Mouse (Mus musculus): ENCODE data around the gene Rnf11. TPM values are rescaled to one million over a fixed set of nuclear protein-coding genes. Genes with fewer than 3 reads are reported as not detected.
A peak's percentile ranks its signal among the peaks of the same experiment; 100 is the strongest.

Gene Rnf11
- polyA plus RNA-seq, 1 experiment = 135 TPM

DNA sequence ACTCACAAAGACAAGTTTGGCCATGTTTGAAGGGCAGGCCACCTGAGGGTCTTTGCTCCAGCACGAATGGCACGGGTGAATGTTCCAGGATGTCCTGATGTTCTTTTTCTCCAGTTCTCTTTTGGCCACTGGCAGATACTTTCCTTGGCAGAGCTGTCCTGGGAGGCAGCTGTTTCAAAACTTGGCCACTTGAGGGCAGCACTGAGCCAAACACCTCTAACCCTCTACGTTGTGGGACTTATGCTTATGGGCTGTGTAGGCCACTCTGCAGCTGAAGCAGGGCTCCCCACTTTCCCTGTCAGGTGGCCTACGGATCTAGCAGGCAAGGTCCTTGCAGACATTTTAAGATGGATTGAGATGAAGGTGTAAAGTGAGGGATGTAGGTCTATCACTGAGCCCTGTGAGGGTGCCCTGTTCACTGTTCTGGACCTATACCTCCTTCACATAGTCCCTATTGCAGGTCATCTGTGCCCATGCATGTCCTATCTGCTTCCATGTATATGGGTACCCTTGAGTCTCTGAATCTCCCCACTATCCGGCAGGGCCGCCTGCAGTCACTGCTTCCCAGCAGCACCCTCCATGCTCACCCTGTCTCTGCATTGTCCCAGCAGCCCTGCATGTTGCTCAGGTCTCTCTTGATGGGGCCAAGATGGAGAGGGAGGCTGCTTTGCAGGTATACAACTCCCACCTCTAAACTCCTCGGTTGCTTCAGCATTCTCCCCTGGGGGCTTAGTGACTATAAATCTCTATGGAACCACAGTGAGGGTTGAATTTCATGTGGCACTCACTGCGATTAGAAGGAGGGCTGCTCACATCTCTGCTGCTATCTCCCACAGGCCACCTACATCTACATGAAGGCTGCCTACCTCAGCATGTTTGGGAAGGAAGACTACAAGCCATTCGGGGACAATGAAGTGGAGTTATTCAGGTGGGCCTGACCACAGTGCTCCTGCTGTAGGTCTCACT lies 46.3 kb downstream of the Rnf11 start:
- TF ChIP-seq CTCF (IDR thresholded peaks at IDR 0.05; ENCODE audit: borderline replicate concordance, insufficient read depth, low read length) = peak; percentile 72
- TF ChIP-seq POLR2A (IDR thresholded peaks at IDR 0.05; ENCODE audit: low read depth, low read length) = no peak
- Histone ChIP-seq H3K27ac (ENCODE audit: insufficient read depth, low read length) (no peak overlapping the region), H3K4me1 (ENCODE audit: control insufficient read depth, insufficient read depth, low read length) (peaks cover 12% of the 10 kb centered on the region), H3K4me3 (ENCODE audit: insufficient read depth, low read length) (no peak overlapping the region)

GRCm38 (mm10) chr4:109434256-109434655 lies 50.3 kb downstream of the Rnf11 start:
- Histone ChIP-seq H3K4me3 (ENCODE audit: insufficient read depth, low read length) (no peak overlapping the region), H3K4me1 (ENCODE audit: control insufficient read depth, insufficient read depth, low read length) (peaks cover 9% of the 10 kb centered on the region; the same call in 1 of the 2 replicates), H3K27ac (ENCODE audit: insufficient read depth, low read length) (no peak overlapping the region)
- TF ChIP-seq POLR2A (IDR thresholded peaks at IDR 0.05; ENCODE audit: low read depth, low read length) = no peak
- no peak for TF ChIP-seq CTCF (IDR thresholded peaks at IDR 0.05; ENCODE audit: borderline replicate concordance, insufficient read depth, low read length)

DNA sequence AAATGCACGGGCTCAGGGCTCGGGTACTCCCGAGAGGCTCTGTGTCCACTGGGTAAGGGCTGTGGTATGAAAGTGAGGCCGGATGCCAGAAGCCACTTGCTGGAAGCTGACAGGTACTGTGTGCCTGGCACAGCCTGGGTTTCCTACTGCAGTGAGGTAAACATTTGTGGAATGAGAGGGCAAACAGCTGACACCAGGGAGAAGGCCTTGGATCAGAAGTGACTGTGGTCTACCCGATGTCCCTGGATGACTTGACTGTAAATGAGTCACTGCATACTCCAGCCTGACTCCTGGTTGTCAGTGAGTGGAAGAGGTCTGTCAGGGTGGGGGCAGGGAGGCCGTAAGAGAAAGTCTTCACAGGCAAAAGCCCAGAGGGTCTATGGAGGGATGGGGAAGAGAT lies 50.9 kb downstream of the Rnf11 start:
- peaks cover 6% of the 10 kb centered on the region; the same call in 1 of the 2 replicates for H3K4me1 ChIP-seq (ENCODE audit: control insufficient read depth, insufficient read depth, low read length)
- TF ChIP-seq POLR2A (IDR thresholded peaks at IDR 0.05; ENCODE audit: low read depth, low read length) = no peak
- TF ChIP-seq CTCF (IDR thresholded peaks at IDR 0.05; ENCODE audit: borderline replicate concordance, insufficient read depth, low read length) = no peak
- no peak overlapping the region for H3K27ac ChIP-seq (ENCODE audit: insufficient read depth, low read length)
- no peak overlapping the region for H3K4me3 ChIP-seq (ENCODE audit: insufficient read depth, low read length)

DNA sequence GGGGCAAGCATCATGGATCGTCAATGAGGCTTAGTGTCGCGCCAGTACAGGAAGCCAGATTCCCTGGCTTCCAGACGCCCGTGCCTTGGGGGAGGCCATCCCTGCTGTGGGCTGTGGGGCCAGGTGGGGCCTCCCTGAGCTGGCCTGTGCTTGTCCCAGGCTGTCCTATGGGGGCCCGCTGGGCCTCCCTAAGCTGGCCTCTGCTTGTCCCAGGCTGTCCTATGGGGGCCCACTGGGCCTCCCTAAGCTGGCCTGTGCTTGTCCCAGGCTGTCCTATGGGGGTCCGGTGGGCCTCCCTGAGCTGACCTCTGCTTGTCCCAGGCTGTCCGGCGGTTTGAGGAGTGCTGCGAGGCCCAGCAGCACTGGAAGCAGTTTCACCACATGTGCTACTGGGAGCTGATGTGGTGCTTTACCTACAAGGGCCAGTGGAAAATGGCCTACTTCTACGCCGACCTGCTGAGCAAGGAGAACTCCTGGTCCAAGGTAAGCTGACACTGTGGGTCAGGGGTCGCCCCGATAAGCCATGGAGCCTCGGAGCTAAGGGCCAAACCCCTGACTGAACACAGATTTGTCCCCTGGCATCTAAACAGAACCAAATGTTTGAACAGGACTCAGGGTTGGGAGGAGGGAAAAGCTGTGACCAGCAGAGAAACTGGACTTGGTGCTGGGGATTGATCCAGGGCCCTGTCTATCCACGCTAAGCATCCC lies 51.7 kb downstream of the Rnf11 start:
- H3K4me1 ChIP-seq (ENCODE audit: control insufficient read depth, insufficient read depth, low read length) = peaks cover 6% of the 10 kb centered on the region; the same call in 1 of the 2 replicates
- no peak overlapping the region for H3K27ac ChIP-seq (ENCODE audit: insufficient read depth, low read length)
- TF ChIP-seq CTCF (IDR thresholded peaks at IDR 0.05; ENCODE audit: borderline replicate concordance, insufficient read depth, low read length) = no peak
- TF ChIP-seq POLR2A (IDR thresholded peaks at IDR 0.05; ENCODE audit: low read depth, low read length) = no peak
- no peak overlapping the region for H3K4me3 ChIP-seq (ENCODE audit: insufficient read depth, low read length)

- TF ChIP-seq CTCF (IDR thresholded peaks at IDR 0.05; ENCODE audit: borderline replicate concordance, insufficient read depth, low read length) = 0 out of 2 replicates have a peak, but pooled peaks have one; percentile 7
- no peak for TF ChIP-seq POLR2A (IDR thresholded peaks at IDR 0.05; ENCODE audit: low read depth, low read length)
- no peak overlapping the region for H3K27ac ChIP-seq (ENCODE audit: insufficient read depth, low read length)
- peaks cover 6% of the 10 kb centered on the region; the same call in 1 of the 2 replicates for H3K4me1 ChIP-seq (ENCODE audit: control insufficient read depth, insufficient read depth, low read length)
- no peak overlapping the region for H3K4me3 ChIP-seq (ENCODE audit: insufficient read depth, low read length)
Measured at GRCm38 (mm10) chr4:109430854-109431253, 53.7 kb downstream of the Rnf11 start.

DNA sequence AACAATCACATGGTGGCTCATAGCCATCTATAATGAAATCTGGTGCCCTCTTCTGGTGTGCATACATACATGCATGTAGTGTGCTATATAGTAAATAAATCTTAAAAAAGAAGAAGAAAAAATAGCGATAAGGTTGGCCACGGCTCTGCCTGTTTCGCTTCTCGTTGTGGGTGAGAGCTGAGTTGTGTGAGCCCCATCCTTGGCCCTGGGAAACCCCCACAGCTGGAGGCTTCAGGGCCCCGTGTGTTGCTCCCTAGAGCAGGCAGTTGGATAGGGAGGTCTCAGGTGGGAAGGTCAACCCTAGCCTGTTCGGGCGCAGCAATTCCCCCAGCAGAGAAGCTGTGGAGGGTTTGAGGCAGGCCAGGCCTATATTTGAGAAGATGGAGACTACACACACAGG lies 54.3 kb downstream of the Rnf11 start:
- no peak overlapping the region for H3K27ac ChIP-seq (ENCODE audit: insufficient read depth, low read length)
- peaks cover 6% of the 10 kb centered on the region; the same call in 1 of the 2 replicates for H3K4me1 ChIP-seq (ENCODE audit: control insufficient read depth, insufficient read depth, low read length)
- TF ChIP-seq CTCF (IDR thresholded peaks at IDR 0.05; ENCODE audit: borderline replicate concordance, insufficient read depth, low read length) = no peak
- TF ChIP-seq POLR2A (IDR thresholded peaks at IDR 0.05; ENCODE audit: low read depth, low read length) = no peak
- no peak overlapping the region for H3K4me3 ChIP-seq (ENCODE audit: insufficient read depth, low read length)

DNA sequence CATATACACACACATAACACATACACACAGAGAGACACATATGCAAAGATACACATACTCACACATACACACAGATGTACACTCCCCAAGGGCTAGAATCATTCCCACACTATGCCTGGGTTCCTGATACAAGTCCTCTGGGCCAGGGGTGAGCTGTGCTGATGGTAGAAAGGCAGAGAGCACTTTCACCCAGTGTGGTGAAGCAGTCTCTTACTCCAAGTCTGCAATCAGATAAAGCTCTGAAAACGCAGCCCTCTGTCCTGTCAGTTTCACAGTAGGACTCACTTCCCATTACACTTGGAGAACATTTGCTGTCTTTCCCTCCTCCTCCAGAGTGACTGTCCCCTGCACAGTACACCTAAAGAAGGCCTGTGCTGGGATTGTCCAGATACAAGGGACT lies 57.5 kb downstream of the Rnf11 start:
- Histone ChIP-seq H3K27ac (ENCODE audit: insufficient read depth, low read length) (no peak overlapping the region), H3K4me3 (ENCODE audit: insufficient read depth, low read length) (no peak overlapping the region), H3K4me1 (ENCODE audit: control insufficient read depth, insufficient read depth, low read length) (no peaks in the 10 kb centered on the region; the same call in 1 of the 2 replicates)
- TF ChIP-seq POLR2A (IDR thresholded peaks at IDR 0.05; ENCODE audit: low read depth, low read length) = no peak
- no peak for TF ChIP-seq CTCF (IDR thresholded peaks at IDR 0.05; ENCODE audit: borderline replicate concordance, insufficient read depth, low read length)

- H3K4me3 ChIP-seq (ENCODE audit: insufficient read depth, low read length) = no peak overlapping the region
- no peak overlapping the region for H3K27ac ChIP-seq (ENCODE audit: insufficient read depth, low read length)
Measured at GRCm38 (mm10) chr4:109423438-109423837, 61.1 kb downstream of the Rnf11 start.

GRCm38 (mm10) chr4:109422436-109422835 lies 62.1 kb downstream of the Rnf11 start:
- Histone ChIP-seq H3K27ac (ENCODE audit: insufficient read depth, low read length) (no peak overlapping the region), H3K4me1 (ENCODE audit: control insufficient read depth, insufficient read depth, low read length) (no peaks in the 10 kb centered on the region), H3K4me3 (ENCODE audit: insufficient read depth, low read length) (no peak overlapping the region)
- no peak for TF ChIP-seq POLR2A (IDR thresholded peaks at IDR 0.05; ENCODE audit: low read depth, low read length)
- TF ChIP-seq CTCF (IDR thresholded peaks at IDR 0.05; ENCODE audit: borderline replicate concordance, insufficient read depth, low read length) = no peak

More at GRCm38 (mm10) chr4:109423438-109423837, 61.1 kb downstream of the Rnf11 start:
- TF ChIP-seq POLR2A (IDR thresholded peaks at IDR 0.05; ENCODE audit: low read depth, low read length) = no peak
- TF ChIP-seq CTCF (IDR thresholded peaks at IDR 0.05; ENCODE audit: borderline replicate concordance, insufficient read depth, low read length) = no peak
- H3K4me1 ChIP-seq (ENCODE audit: control insufficient read depth, insufficient read depth, low read length) = no peaks in the 10 kb centered on the region

All from embryonic fibroblast, embryonic 13.5 days (primary cell).